Mouse (Mus musculus) small intestine, adult 2 months (tissue): ENCODE measurements around the gene Hbb-bh2.

Experiments
- CTCF ChIP-seq: fragments of 200-500 bp; IDR thresholded peaks from 2 replicates; pipeline ENCODE4 v1.5.1; 2012; ENCODE audit warnings: low read depth, mild to moderate bottlenecking, control low read depth, inconsistent platforms, low read length, moderate library complexity, mixed read lengths; ENCODE audit not compliant: insufficient replicate concordance, insufficient read length; ENCODE audit errors: extremely low read depth
- POLR2A ChIP-seq: fragments of 200-500 bp; IDR thresholded peaks from 2 replicates; pipeline ENCODE4 v1.6.1; 2012; ENCODE audit warnings: low read depth, mild to moderate bottlenecking, control low read depth, inconsistent platforms, low read length, moderate library complexity

- TF ChIP-seq POLR2A (no peak), CTCF (no peak)
These were observed 45.8 kb upstream of the Hbb-bh2 start, which contains the start of gene Olfr66 for GRCm38 (mm10) chr7:103886152-103886551.
